Mouse (Mus musculus) right cerebral cortex, postnatal 36 days (tissue): ENCODE results near the gene Hoxa9.

Experiments
- DNase-seq, 2 experiments: peaks; one replicate each; pipeline ENCODE4 v3.0.0; 2022; ENCODE audit warnings: low spot score in 2 of 2, mixed read lengths in 1 of 2

The Hoxa9 gene

DNA sequence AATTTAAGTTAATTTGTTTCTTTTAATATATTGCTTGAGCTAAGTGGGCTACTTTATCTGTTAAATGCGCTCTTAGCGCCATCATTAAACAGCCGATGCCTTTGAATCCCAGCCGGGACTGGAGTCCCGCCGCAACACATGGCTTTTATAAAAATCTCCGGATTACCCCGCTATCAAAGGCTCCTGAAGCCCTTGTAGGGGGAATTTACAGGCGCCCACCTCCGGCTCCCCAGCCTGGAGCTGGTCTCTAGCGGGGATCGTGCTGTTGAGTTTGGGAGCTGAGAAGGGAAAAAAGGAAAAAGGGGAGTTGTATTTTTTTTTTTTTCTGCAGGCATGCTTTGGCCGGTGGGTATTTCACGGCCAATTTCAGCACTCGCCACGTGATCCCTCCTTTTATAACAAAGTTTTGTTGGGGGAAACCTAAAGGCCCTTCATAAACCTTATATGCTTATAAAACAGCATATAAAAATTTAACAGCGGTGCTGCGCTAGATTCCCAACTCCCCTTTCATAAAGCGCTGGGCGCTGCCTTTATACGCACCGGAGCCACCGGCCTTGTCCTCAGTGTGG, 13.7 kb upstream of the Hoxa9 start:
- DNase-seq, result no peak

DNA sequence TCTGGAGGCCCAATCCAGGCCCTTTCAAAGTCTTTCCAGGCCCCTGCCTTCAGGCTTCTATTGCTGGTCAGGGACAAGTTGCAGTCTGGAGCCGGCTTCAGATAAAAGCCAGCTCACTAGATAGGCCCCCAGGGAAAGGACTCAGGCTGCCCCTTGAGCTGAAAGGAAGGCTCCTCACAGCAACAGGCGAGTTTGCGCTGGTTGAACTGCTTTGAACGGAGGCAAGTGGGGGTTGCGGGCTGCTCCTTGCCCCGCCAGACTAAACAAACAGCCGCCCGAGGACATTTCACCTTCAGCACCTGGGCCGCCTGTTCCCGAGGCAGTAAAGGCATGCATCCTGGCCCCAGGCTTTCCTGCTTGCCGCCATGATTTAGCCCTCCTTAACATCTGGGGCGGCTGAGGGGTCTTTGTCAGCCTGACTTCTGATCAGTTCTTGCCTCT, 12.8 kb upstream of the Hoxa9 start:
- no peak for DNase-seq

DNA sequence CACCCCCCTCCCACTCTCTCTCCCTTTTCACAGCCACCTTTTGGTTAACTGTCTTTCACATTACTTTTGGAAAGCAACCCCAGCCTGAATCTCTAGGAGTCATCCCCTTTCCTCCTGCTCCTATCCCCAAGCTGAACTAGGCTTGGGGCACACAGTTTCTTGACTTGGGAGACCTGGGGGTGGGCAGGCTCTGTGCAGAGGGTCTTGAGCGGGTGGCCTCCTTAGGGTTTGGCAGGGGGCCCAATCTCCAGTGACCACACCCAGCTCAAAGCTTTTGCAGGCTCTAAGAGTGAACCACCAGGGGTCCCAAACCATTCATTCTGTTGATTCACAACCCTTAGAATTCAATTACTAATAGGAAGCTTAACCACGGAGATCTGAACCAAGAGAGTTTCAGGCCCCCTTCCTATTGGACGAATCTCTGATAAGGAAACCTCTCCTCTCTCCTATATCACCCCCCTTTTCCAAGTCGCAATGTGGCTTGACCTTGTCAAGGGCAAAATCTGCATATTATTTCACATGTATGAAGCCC, 12.0 kb upstream of the Hoxa9 start:
- DNase-seq, result no peak

DNA sequence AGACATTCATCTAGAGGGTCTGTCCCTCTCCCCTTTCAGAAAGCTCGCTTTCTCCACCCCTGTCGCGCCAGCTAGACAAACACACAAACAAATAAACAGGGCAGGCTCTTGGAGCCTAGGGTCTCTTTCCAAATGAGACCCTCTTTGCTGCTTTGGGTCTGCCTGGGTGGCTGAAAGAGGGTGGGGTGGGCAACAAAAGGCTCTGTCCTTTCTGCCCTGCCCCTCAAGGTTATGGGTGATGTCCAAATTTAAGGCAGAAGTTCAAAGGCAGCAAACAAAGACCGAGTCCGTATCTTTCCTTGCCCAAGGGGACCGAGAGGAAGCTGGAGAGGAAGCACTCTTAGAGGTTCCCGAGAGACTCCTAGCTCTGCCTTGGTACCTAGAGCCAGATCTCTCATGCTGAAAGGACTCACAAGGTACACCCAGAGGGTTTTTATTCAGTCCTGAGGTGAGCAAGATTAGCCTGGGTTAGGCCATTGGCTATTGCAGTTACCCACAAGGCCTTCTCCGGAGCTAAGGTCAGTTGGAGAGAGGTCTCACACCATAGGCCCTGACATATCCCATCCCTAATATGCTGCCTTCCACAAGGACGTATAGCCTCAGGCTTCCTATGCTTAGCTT, 10.2 kb upstream of the Hoxa9 start:
- DNase-seq, result no peak

DNA sequence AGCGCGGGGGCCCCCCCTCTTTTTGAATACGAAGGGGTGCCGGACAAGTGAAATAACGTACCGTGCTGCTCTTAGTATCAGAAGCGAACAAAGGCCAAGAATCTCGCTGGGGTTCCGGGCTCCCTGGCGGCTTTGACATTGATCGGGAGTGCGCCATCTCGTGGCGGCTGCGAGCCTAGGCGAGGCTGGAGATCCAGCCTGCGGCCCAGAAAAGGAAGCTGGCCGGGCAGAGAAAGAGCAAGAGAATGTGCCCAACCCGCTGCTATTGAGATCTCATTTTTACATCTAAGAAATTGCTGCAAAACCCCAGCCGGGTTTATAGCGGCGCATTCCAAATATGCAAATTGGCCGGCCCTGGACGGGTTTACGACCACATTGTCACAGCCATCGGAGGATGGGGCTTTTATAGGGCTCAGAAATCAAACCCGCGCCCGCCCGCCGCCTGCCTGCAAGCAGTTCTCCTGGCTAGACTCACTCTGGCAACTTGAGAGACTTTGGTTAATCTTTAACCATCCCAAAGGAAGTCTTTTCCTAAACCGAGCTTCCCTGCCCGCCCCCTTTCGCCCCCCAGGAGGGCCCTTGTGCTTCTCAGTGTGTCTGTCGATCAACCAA, 9.6 kb upstream of the Hoxa9 start, which contains the start of gene Hoxa10:
Gene Hoxa10 (minus strand): TSS at position 466 of the 612 bp plus-strand sequence.
- DNase-seq, result no peak

DNA sequence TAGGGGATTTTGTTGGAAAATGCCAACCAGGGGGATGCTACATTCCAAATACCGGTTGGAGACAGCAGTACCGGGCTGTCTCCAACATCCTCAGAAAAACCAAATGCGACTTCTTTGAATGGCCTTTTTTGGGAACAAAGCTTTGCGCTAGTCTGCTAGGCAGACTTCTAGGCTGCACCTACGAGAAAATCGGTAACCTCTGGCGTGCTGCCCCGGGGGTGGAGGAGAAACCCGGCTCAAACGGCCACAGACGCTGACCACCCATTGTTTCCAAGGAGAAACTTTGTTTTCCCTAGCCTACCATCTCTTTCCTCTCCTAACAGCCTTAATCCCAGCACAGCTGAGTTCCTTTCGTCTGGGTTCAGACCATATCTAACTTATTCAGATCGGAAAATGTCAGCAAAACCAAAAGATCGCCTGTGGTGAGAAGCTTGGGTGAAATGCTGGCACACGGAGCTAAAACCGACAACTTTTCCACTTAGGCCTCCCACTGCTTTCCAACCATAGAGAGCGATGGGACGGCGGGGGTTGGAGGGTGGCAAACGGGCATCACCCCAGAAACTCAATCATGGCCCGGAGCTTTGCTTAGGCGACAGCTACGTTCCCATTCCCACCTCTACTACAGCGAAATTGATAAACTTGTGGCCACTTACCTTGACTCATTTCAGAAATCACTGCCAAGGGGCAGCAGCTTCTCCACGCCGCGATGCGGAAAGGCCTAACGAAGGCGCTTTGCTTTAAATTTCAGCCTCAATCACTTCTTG, 8.9 kb upstream of the Hoxa9 start:
- DNase-seq, result no peak

DNA sequence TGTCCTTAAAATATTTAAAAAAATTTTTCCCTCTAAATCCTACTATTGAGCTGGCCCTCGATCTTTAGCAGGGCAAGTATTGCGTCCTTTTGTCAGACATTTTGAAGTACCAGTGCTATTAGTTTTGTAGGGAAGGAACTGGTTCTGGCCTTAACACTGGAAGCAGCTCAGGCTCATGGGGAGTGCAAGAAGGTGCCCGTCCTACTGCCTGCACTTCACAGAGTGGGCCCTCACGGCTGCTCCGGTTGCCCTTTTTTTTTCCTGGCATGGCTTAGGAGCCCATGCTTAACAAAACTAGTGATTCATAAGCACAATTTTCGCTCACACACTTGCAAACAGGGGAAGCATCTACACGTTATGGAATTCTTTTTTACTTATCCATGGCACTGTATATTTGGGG, 8.1 kb upstream of the Hoxa9 start:
- DNase-seq, result no peak

DNA sequence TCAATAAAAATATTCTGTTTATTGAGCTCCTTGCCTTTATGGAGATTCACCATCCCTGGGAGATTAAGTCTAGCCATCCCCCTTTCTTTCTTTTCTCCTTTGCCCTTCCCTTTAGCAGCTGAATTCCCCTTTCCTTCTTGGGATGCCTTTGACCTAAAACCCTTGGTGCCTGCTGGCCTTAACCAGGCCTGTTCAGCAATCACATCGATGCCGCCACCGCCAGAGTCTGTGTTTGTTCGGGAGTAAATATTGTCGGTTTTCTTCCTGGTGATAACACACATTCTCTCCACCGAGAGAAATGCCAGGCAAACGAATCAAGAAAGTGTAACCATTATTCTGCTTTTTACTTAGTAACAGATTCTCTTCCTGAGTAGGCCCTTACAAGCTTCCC, 7.3 kb upstream of the Hoxa9 start:
- DNase-seq, result no peak

DNA sequence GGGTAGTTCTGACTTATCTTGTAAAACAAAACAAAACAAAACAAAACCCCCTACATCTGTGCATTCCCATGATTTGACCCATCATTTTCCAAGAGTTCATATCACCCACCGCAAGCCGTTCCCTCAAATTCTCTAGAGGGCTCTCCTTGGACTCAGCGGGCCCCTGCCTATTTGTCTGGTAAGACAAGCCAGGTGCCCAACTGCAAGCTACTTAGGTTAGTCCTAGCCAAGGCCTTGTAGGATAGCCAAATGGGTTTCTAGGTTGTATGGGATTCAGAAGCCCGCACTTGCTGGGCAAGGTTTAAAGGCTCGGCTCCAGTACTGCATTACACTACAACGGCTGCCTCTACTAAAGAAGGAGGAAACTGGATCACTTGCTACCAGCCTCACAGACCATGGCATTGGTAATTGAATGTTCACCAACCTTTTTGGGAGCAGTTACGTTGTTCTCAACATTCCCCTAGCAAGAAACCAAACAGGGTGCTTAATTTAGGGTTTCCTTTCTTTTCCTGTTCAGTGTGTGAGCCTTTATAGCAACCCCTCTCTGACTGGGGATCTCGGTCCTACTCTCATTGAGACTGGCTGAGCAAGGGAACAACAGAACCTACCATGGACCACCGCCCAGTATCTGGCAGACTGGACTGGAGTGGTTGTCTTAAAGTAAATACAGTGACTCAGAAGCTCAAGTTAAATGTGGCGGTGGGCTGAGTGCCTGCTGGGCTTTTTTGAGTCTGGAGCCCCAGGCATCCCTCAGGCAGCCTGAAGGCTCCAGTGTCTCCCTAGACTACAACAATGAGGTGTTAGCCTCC, 6.7 kb upstream of the Hoxa9 start:
- no peak for DNase-seq

DNA sequence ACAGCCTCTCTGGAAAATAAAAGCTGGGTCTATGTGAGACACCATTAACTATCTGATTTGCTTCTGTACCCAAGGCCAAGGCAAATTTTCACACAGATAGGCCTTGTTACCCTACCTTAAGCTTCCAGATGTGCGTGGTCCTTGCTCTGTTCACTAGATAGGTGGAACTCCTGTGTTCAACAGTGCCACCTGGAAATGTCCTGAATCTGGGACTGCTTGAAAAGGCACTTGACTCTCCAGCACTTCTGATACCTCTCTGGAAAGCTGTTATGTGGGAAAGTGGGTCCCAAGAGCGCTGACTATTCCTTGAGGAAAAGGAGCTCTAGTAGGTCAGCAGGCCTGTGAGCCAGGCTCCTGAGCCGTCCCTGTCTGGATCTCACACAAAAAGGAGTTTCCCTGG, 5.9 kb upstream of the Hoxa9 start:
- no peak for DNase-seq

DNA sequence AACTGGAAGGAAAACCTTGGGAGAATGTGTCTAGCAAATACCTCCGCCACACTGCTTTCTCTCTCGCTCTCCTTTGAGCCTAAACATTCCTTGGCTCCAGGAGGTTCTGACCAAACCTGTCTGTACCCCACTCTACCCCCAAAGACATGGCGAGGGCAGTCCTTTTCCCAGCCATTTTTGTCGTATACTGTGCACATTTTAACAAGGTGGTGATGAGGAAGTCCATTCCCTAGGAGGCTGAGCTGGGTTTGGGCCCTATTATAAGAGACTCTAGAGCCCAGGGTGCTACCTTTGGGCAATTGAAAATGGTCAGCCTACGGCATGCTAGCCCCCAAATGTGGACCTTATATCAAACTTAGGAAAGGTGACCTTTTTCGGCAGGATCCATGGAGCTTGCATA, 5.0 kb upstream of the Hoxa9 start:
- no peak for DNase-seq

DNA sequence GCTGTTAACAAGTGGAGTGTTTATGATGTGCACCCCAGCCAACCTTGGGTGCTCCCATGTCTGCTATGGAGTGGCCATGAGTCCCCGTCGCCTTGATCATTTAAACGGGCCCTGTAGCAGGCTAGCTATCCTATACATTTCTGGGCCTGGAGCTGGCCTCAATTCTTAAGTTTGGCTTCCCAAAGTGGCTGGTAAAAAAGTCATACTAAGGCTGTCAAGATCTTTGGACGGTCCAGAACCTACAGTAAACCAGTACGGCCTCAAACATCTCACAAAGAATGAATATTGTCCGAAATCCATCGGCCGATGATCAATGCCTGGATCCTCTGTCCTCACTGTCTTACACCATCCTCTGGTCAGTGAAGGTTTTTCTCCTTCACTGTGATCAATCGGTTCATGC, 4.4 kb upstream of the Hoxa9 start:
- no peak for DNase-seq

DNA sequence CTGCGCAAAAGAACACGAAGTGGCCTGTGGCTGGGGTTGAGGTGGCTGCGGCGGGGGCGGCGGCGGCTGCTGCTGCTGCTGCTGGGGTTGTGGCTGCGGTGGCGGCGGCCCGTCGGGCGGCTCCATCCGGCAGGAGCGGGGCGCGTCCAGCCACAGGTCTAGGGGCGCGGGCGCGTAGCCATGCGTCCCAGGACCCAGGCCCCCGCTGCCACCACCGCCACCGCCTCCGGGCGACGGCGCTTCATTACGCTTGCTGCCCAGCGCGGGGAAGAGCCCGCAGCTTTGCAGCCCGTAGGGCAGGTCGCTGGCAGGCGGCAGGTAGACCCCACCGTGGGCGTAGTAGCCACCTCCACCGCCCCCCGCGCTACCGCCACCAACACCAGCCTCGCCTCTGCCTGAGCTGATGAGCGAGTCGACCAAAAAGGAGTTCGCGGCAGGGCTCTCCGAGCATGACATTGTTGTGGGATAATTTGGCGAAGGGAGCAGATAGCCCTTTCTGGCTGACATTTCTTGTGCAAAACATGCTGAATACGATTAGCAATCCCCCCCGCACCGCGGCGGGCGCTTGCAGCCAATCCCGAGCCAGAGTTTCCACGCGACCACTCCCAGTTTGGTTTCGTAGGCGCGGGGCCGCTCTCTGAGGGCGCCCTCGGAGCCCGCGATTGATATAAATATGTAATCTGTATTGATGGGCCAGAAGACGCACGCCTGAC, 3.7 kb upstream of the Hoxa9 start:
- no peak for DNase-seq

DNA sequence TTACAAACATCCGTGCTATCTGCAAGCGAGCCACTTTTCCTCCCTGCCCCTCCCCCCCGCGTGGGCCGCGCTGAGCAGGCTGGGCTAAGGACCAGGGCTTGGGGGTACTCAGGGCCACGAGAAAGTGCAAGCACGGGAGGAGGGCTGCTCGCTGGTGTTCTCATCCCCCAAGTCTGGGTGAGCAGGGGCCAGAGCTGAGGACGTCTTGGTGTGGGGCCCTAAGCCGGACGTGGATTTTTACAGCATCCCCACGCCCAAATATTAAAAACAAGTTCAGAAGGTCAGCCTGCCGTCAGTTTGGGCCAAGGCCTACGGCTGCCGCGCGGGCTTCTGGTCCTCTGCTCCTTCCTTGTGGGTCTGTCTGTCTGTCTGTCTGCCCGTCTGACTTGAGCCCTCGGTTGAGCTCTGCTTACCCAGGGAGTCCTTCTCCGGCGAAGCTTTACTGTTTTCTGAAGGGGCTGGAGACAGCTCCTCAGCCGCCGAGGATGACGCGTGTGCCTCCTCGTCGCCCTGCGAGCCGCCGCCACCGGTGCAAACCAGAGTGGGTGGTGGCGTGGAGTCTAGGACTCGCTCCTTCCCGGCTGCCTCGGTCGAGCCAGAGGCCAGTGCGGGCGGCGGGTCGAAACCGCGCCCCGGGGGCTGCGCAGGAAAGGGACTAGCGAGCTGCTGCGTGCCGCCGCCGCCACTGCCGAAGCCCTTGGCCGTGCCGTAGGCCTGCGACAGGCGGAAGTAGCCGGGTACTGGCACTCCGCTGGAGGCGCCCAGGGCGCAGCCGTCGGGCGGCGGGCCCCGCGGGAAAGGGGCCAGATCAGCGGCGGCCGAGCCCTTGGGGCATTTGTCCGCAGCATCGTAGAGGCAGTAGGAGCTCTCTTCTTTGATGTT, 2.9 kb upstream of the Hoxa9 start:
- no peak for DNase-seq

DNA sequence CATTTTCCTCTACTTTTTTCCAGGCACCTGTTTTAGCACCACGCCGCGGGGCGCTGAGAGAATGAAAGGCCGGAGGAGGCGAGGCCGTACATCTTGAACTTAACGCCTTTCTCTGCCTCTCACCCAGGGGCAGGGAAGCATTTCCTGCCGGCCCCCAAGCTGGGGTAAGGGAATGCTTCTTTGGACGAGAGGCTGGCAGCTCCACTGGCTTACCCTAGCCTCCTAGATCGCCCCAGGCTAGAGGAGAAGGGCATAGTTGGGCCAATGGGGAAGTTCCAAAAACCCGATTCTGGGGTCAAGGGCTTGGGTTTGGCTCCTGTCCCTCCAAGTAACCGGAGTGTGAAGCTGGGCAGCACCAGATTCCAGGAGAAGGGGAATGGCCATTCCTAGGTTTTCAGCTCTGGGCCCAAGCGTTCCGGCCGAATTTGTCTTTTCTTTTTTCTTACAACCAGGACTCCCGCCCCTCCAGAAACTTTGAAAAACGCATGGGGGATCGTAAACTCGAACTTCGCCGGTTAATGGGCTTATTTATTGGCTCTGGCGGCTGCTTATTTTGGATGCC, 2.2 kb upstream of the Hoxa9 start:
- no peak for DNase-seq

DNA sequence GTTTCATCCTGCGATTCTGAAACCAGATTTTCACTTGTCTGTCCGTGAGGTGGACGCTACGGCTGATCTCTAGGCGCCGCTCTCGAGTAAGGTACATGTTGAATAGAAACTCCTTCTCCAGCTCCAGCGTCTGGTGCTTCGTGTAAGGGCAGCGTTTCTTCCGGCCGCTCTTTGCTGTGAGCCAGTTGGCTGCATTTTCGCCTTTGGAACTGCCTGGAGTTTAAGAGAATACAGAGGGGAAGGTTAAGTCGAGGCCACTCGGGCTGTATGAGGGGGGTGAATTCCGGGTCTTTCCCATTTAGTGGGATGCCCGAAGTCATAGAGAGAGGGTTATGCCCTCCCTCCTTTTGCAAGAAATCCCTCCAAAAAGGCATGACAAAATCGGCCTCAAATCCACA, 1.7 kb upstream of the Hoxa9 start:
- DNase-seq, result no peak

DNA sequence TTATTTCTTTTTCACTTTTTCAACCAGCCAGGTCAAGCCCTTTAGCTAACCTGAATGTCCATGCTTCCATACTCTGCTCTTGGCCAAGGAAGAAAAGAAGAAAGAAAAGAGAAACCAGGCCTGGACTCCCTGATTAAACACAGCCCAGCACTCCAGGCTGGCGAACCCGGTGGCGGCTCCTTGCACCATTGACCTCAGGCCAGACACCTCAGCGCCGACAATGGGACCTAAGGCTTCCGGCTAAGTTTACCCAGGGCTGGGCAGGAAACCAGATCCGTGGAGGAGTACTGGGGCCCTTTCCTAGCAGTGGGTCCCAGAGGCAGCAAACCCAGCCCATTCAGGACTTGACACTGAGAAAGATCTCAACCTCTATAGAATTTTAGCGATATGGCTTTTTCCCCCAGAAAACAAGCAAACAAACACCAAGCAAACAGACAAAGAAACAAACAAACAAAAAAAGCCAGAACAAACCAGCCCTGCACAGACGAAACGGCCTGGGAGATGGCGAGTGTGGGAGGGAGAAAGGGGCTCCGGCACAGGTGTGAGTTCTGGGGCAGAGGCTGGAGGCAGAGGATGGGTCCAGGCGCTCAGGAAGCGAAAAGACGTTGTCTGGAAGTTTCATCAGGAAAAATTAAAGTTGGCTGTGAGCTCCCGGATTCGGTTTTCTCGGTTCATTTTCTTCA, 1.1 kb upstream of the Hoxa9 start:
- no peak for DNase-seq

DNA sequence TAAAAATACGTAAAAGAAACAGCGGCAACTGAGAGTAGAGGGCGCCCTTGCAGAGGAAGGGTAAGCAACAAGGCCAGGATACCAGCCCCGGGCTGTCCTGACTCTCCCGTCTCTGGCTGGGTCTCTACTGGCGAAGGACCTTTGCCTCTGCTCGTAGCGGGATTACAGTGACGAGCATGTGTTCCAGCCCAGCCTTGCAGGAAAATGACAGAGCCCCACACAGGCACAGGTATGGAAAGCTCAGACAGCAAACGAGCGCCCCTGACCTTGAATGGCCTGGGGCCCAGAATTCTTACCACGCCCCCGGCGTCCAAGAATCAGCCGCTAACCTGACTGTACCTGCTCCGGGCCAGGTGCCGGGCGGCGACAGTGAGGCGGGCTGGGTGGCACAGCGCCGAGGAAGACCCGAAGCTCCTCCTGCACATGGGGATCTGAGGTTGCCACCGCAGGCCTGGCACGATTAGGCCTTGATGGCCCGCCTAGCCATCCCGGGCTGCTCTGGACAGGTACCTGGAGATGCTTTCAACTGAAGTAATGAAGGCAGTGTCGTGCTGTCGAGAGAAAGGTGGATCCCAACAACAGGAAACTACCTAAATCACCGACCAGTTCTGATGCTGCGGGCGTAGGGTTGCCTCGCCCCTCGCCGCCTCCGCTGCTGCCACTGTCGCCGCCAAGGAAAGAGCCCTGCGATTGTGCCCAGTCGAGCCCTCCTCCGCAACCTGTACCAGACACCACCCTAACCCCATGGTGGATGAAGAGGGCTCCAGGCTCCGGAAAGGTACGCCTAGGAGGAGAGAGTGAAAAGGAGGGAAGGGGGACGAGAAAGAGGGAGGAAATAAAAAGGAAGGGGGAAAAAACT, 1.1 kb downstream of the Hoxa9 start:
- no peak for DNase-seq
